Mouse (Mus musculus): Measurements from ENCODE around the gene Limk1.

Gene Limk1

GRCm38 (mm10) chr5:134630835-134631234 lies 57.6 kb downstream of the Limk1 start:
- DNase-seq (ENCODE audit: low read depth) = no peak

GRCm38 (mm10) chr5:134629508-134629907 lies 58.9 kb downstream of the Limk1 start:
- no peak for DNase-seq (ENCODE audit: low read depth)

- no peak for DNase-seq (ENCODE audit: low read depth)
Measured at GRCm38 (mm10) chr5:134622069-134622468, 66.3 kb downstream of the Limk1 start.

GRCm38 (mm10) chr5:134621099-134621640 lies 67.2 kb downstream of the Limk1 start:
- no peak for DNase-seq (ENCODE audit: low read depth)

GRCm38 (mm10) chr5:134620457-134620856 lies 67.9 kb downstream of the Limk1 start:
- DNase-seq (ENCODE audit: low read depth) = no peak

GRCm38 (mm10) chr5:134617071-134617470 lies 71.3 kb downstream of the Limk1 start:
- peak; percentile 70 for DNase-seq (ENCODE audit: low read depth)

- DNase-seq (ENCODE audit: low read depth) = no peak
Measured at GRCm38 (mm10) chr5:134615780-134616179, 72.6 kb downstream of the Limk1 start.

- DNase-seq (ENCODE audit: low read depth) = no peak
Measured at GRCm38 (mm10) chr5:134615380-134615779, 73.0 kb downstream of the Limk1 start.

- DNase-seq (ENCODE audit: low read depth) = peak; percentile 45
Measured at GRCm38 (mm10) chr5:134614802-134615201, 73.6 kb downstream of the Limk1 start, which contains the start of gene Lat2. Gene Lat2, minus strand, starts transcription at chr5:134615025.

GRCm38 (mm10) chr5:134614296-134614695 lies 74.1 kb downstream of the Limk1 start:
- DNase-seq (ENCODE audit: low read depth) = no peak

- no peak for DNase-seq (ENCODE audit: low read depth)
Measured at GRCm38 (mm10) chr5:134613727-134614126, 74.7 kb downstream of the Limk1 start.

GRCm38 (mm10) chr5:134611810-134612521 lies 76.4 kb downstream of the Limk1 start:
- DNase-seq (ENCODE audit: low read depth) = no peak

GRCm38 (mm10) chr5:134609916-134610643 lies 78.3 kb downstream of the Limk1 start:
- DNase-seq (ENCODE audit: low read depth) = no peak

GRCm38 (mm10) chr5:134607121-134607520 lies 81.3 kb downstream of the Limk1 start:
- no peak for DNase-seq (ENCODE audit: low read depth)

- DNase-seq (ENCODE audit: low read depth) = no peak
Measured at GRCm38 (mm10) chr5:134606314-134606713, 82.1 kb downstream of the Limk1 start.

All from induced T-regulatory cell, adult 2 months (primary cell).